Mouse (Mus musculus) liver, postnatal 0 days (tissue): ENCODE data around the gene Appl2.

Experiments used
- CTCF ChIP-seq: sonication (generic); IDR thresholded peaks from 2 replicates; pipeline ENCODE4 v1.5.1; 2016; ENCODE audit warnings: antibody characterized with exemption, low read depth
- EP300 ChIP-seq: IDR thresholded peaks from 2 replicates; pipeline ENCODE4 v1.6.1; 2016; ENCODE audit warnings: antibody characterized with exemption, low read depth, mild to moderate bottlenecking

DNA sequence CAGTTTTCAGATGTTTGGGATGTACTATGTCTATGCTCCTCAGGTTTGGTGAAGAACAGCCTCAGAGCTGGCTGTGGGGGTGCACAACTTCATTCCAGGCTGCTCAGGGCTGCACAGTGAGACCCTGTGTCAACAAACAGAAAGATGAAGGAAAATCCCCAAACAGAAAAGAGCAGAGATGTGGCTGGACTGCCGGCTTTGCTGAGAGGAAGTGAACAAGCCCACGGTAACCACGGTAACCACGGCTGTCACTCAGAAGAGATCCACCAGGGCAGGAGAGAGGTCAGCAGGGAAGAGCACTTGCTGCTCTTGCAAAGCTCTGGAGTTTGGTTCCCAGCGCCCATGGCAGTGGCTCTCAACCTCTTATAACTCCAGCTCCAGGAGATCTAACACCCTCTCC lies 14.1 kb downstream of the Appl2 start:
- no peak for TF ChIP-seq CTCF
- no peak for TF ChIP-seq EP300
